Mouse (Mus musculus): ENCODE results near the gene Usp9y. TPM values are rescaled to one million over a fixed set of nuclear protein-coding genes. Genes with fewer than 3 reads are reported as not detected.

The Usp9y gene
- polyA plus RNA-seq (2014; fragmentation: Nextera tagmentation; extraction: Ambion mirVana), result not detected in 2 replicates

GRCm38 (mm10) chrY:1459682-1460081, at the start of gene Usp9y:
Gene Usp9y (minus strand): TSS chrY:1459782.
- ATAC-seq (ENCODE audit: low read depth), result no peak
- Histone ChIP-seq H3K4me3 (ENCODE audit: low read depth, low read length) (no peak within 1 kb of the TSS), H3K36me3 (ENCODE audit: control insufficient read depth, insufficient read depth, low read length) (no peaks in the 10 kb centered on the region), H3K27me3 (ENCODE audit: control insufficient read depth, insufficient read depth, low read length) (no peaks in the 10 kb centered on the region), H3K4me2 (ENCODE audit: low read depth, low read length) (no peak within 1 kb of the TSS), H3K27ac (ENCODE audit: low read depth, low read length) (no peak within 1 kb of the TSS), H3K9me3 (ENCODE audit: control insufficient read depth, low read length) (no peaks in the 10 kb centered on the region), H3K4me1 (ENCODE audit: control insufficient read depth, insufficient read depth, low read length) (no peaks in the 10 kb centered on the region), H3K9ac (replicated peaks; ENCODE audit: low read depth, low read length) (no peak within 1 kb of the TSS)
- WGBS, result 90% methylated on average over 13 of the region's 13 CpGs

- H3K4me3 ChIP-seq (ENCODE audit: low read depth, low read length), result no peak overlapping the region
- H3K4me2 ChIP-seq (ENCODE audit: low read depth, low read length), result no peak overlapping the region
- no peak overlapping the region for H3K9ac ChIP-seq (replicated peaks; ENCODE audit: low read depth, low read length)
- H3K9me3 ChIP-seq (ENCODE audit: control insufficient read depth, low read length), result no peaks in the 10 kb centered on the region
- H3K27ac ChIP-seq (ENCODE audit: low read depth, low read length), result no peak overlapping the region
- H3K27me3 ChIP-seq (ENCODE audit: control insufficient read depth, insufficient read depth, low read length), result no peaks in the 10 kb centered on the region
- no peak for ATAC-seq (ENCODE audit: low read depth)
- H3K36me3 ChIP-seq (ENCODE audit: control insufficient read depth, insufficient read depth, low read length), result no peaks in the 10 kb centered on the region
- no peaks in the 10 kb centered on the region for H3K4me1 ChIP-seq (ENCODE audit: control insufficient read depth, insufficient read depth, low read length)
These were observed 165.9 kb downstream of the Usp9y start for GRCm38 (mm10) chrY:1293708-1294107.

- WGBS, result under 1% methylated on average over 30 of the region's 31 CpGs
- Histone ChIP-seq H3K27me3 (ENCODE audit: control insufficient read depth, insufficient read depth, low read length) (no peaks in the 10 kb centered on the region), H3K4me2 (ENCODE audit: low read depth, low read length) (peak within 1 kb of the TSS; percentile 27; the same call in 1 of the 2 replicates), H3K9me3 (ENCODE audit: control insufficient read depth, low read length) (no peaks in the 10 kb centered on the region), H3K4me3 (ENCODE audit: low read depth, low read length) (peak within 1 kb of the TSS; percentile 34), H3K4me1 (ENCODE audit: control insufficient read depth, insufficient read depth, low read length) (no peaks in the 10 kb centered on the region), H3K36me3 (ENCODE audit: control insufficient read depth, insufficient read depth, low read length) (no peaks in the 10 kb centered on the region), H3K27ac (ENCODE audit: low read depth, low read length) (no peak within 1 kb of the TSS), H3K9ac (replicated peaks; ENCODE audit: low read depth, low read length) (0 out of 2 replicates have a peak within 1 kb of the TSS, but pooled peaks have one; percentile 34)
- peak; percentile 91 for ATAC-seq (ENCODE audit: low read depth)
These were observed 173.3 kb downstream of the Usp9y start, which contains the start of gene Ddx3y for GRCm38 (mm10) chrY:1286171-1286795. Gene Ddx3y (minus strand): TSS chrY:1286629.

- Histone ChIP-seq H3K27ac (ENCODE audit: low read depth, low read length) (no peak overlapping the region), H3K36me3 (ENCODE audit: control insufficient read depth, insufficient read depth, low read length) (no peaks in the 10 kb centered on the region), H3K4me2 (ENCODE audit: low read depth, low read length) (peak overlapping the region; percentile 27; the same call in 1 of the 2 replicates), H3K4me1 (ENCODE audit: control insufficient read depth, insufficient read depth, low read length) (no peaks in the 10 kb centered on the region), H3K9ac (replicated peaks; ENCODE audit: low read depth, low read length) (0 out of 2 replicates have a peak overlapping the region, but pooled peaks have one; percentile 34), H3K27me3 (ENCODE audit: control insufficient read depth, insufficient read depth, low read length) (no peaks in the 10 kb centered on the region), H3K4me3 (ENCODE audit: low read depth, low read length) (peak overlapping the region; percentile 34), H3K9me3 (ENCODE audit: control insufficient read depth, low read length) (no peaks in the 10 kb centered on the region)
- ATAC-seq (ENCODE audit: low read depth), result no peak
- 11% methylated on average over 12 of the region's 12 CpGs for WGBS
These were observed 173.8 kb downstream of the Usp9y start for GRCm38 (mm10) chrY:1285735-1286134.

Other genes with a start within 250 kb of the Usp9y start
- gene Uty, start 214.0 kb downstream of the Usp9y start, polyA plus RNA-seq (2014; fragmentation: Nextera tagmentation; extraction: Ambion mirVana), result 24.1 TPM in 1 of 2 replicates, not detected in the other
- gene Ddx3y, start 173.2 kb downstream of the Usp9y start, polyA plus RNA-seq (2014; fragmentation: Nextera tagmentation; extraction: Ambion mirVana), result 37.4 TPM in 1 of 2 replicates, not detected in the other